Mouse (Mus musculus) urinary bladder, postnatal 14 days (tissue): ENCODE data around the gene Cps1.
A peak's percentile ranks its signal among the peaks of the same experiment; 100 is the strongest.

Experiments used
- DNase-seq: peaks from one replicate; pipeline ENCODE4 v3.0.0; 2021; ENCODE audit warnings: low spot score

Cps1 gene

GRCm38 (mm10) chr1:67122797-67123196 lies at the start of gene Cps1:
Gene Cps1, plus strand, starts transcription at chr1:67123026.
- DNase-seq = no peak

- peak; percentile 28 for DNase-seq
These were observed 45.1 kb upstream of the Cps1 start for GRCm38 (mm10) chr1:67077739-67078138.

GRCm38 (mm10) chr1:67078666-67079065 lies 44.2 kb upstream of the Cps1 start:
- no peak for DNase-seq

GRCm38 (mm10) chr1:67079146-67079545 lies 43.7 kb upstream of the Cps1 start:
- no peak for DNase-seq

- DNase-seq = no peak
These were observed 30.4 kb upstream of the Cps1 start for GRCm38 (mm10) chr1:67092473-67092872.

GRCm38 (mm10) chr1:67099215-67099614 lies 23.6 kb upstream of the Cps1 start:
- DNase-seq = no peak

GRCm38 (mm10) chr1:67103476-67104248 lies 19.2 kb upstream of the Cps1 start:
- peak; percentile 40 for DNase-seq

- no peak for DNase-seq
These were observed 11.1 kb upstream of the Cps1 start for GRCm38 (mm10) chr1:67111621-67112298.

GRCm38 (mm10) chr1:67113343-67114030 lies 9.3 kb upstream of the Cps1 start:
- no peak for DNase-seq

GRCm38 (mm10) chr1:67116571-67116970 lies 6.3 kb upstream of the Cps1 start:
- no peak for DNase-seq

- no peak for DNase-seq
These were observed 5.0 kb upstream of the Cps1 start for GRCm38 (mm10) chr1:67117778-67118177.

- DNase-seq = no peak
These were observed 2.6 kb downstream of the Cps1 start for GRCm38 (mm10) chr1:67125433-67125832.

- peak; percentile 20 for DNase-seq
These were observed 21.1 kb downstream of the Cps1 start for GRCm38 (mm10) chr1:67143939-67144338.

- no peak for DNase-seq
These were observed 28.4 kb downstream of the Cps1 start for GRCm38 (mm10) chr1:67151246-67151645.

GRCm38 (mm10) chr1:67167283-67167682 lies 44.5 kb downstream of the Cps1 start:
- DNase-seq = no peak

GRCm38 (mm10) chr1:67181165-67181564 lies 58.3 kb downstream of the Cps1 start:
- DNase-seq = peak; percentile 70

GRCm38 (mm10) chr1:67182201-67182600 lies 59.4 kb downstream of the Cps1 start:
- DNase-seq = no peak

- DNase-seq = no peak
These were observed 60.7 kb downstream of the Cps1 start for GRCm38 (mm10) chr1:67183532-67183931.

- no peak for DNase-seq
These were observed 61.3 kb downstream of the Cps1 start for GRCm38 (mm10) chr1:67184134-67184533.

- no peak for DNase-seq
These were observed 74.5 kb downstream of the Cps1 start for GRCm38 (mm10) chr1:67197335-67197734.

GRCm38 (mm10) chr1:67218339-67218944 lies 95.6 kb downstream of the Cps1 start:
- DNase-seq = peak; percentile 4

- DNase-seq = no peak
These were observed 100.8 kb downstream of the Cps1 start for GRCm38 (mm10) chr1:67223666-67224065.
